Mouse (Mus musculus): Measurements from ENCODE around the gene Fam160b1. TPM values are rescaled to one million over a fixed set of nuclear protein-coding genes. Genes with fewer than 3 reads are reported as not detected.
A peak's percentile ranks its signal among the peaks of the same experiment; 100 is the strongest.

The Fam160b1 gene
- polyA plus RNA-seq, 1 experiment from 2014 or later = 21.5 TPM

- ChIA-PET POLR2A (no interaction called here), CTCF (interaction anchor here (0.7 to 1.6 kb wide), 4 partner anchors 8 to 185 kb away, joined by 3 to 4 read pairs (median 4); partner anchors contain the start of gene Ablim1)
- no peak for DNase-seq (ENCODE audit: low read depth, low spot score)
- no peak for TF ChIP-seq CTCF (IDR thresholded peaks at IDR 0.05)
- H3K27me3 ChIP-seq = no peaks in the 10 kb centered on the region
- no peak for ATAC-seq
- in situ Hi-C loops (cut with MboI; ENCODE audit: low pct_unique_long_range_greater_than_20kb) = loop anchor here (5.0 kb wide), 2 partner anchors 66 to 161 kb away; no protein-coding TSS in a partner anchor
These were observed 37.4 kb upstream of the Fam160b1 start for GRCm38 (mm10) chr19:57323087-57323486.

- TF ChIP-seq CTCF (IDR thresholded peaks at IDR 0.05) = peak; percentile 81
- no peak for ATAC-seq
- DNase-seq (ENCODE audit: low read depth, low spot score) = no peak
- in situ Hi-C loops (cut with MboI; ENCODE audit: low pct_unique_long_range_greater_than_20kb) = loop anchor here (5.0 kb wide), 1 partner anchor 264 kb away; no protein-coding TSS in a partner anchor
- H3K27me3 ChIP-seq = no peaks in the 10 kb centered on the region
- ChIA-PET CTCF (interaction anchor here (0.8 to 5.9 kb wide), 7 partner anchors 9 to 259 kb away, joined by 3 to 84 read pairs (median 4); no protein-coding TSS in a partner anchor), POLR2A (no interaction called here)
These were observed 34.7 kb upstream of the Fam160b1 start for GRCm38 (mm10) chr19:57325748-57326300.

- ATAC-seq (no peak), DNase-seq (ENCODE audit: low read depth, low spot score) (no peak)
- TF ChIP-seq CTCF (IDR thresholded peaks at IDR 0.05) = no peak
- ChIA-PET POLR2A (interaction anchor here (0.9 kb wide), 1 partner anchor 132 kb away, joined by 3 read pairs; no protein-coding TSS in a partner anchor), CTCF (interaction anchor here (0.7 to 5.9 kb wide), 8 partner anchors 71 to 261 kb away, joined by 3 to 84 read pairs (median 6); no protein-coding TSS in a partner anchor)
- H3K27me3 ChIP-seq = no peaks in the 10 kb centered on the region
- in situ Hi-C loops (cut with MboI; ENCODE audit: low pct_unique_long_range_greater_than_20kb) = loop anchor here (5.0 kb wide), 1 partner anchor 265 kb away; no protein-coding TSS in a partner anchor
These were observed 32.8 kb upstream of the Fam160b1 start for GRCm38 (mm10) chr19:57327679-57328078.

GRCm38 (mm10) chr19:57328269-57328668 lies 32.2 kb upstream of the Fam160b1 start:
- TF ChIP-seq CTCF (IDR thresholded peaks at IDR 0.05) = no peak
- in situ Hi-C loops (cut with MboI; ENCODE audit: low pct_unique_long_range_greater_than_20kb) = loop anchor here (5.0 kb wide), 1 partner anchor 266 kb away; no protein-coding TSS in a partner anchor
- POLR2A ChIA-PET = interaction anchor here (0.6 to 0.8 kb wide), 2 partner anchors 50 to 165 kb away, joined by 3 to 4 read pairs; no protein-coding TSS in a partner anchor
- DNase-seq (ENCODE audit: low read depth, low spot score) (no peak), ATAC-seq (no peak)
- CTCF ChIA-PET = interaction anchor here (0.6 to 5.9 kb wide), 28 partner anchors 9 to 271 kb away, joined by 3 to 84 read pairs (median 4); partner anchors contain the start of genes Ablim1 and Fam160b1
- H3K27me3 ChIP-seq = no peaks in the 10 kb centered on the region

GRCm38 (mm10) chr19:57328792-57329191 lies 31.7 kb upstream of the Fam160b1 start:
- H3K27me3 ChIP-seq = no peaks in the 10 kb centered on the region
- in situ Hi-C loops (cut with MboI; ENCODE audit: low pct_unique_long_range_greater_than_20kb) = loop anchor here (5.0 kb wide), 1 partner anchor 266 kb away; no protein-coding TSS in a partner anchor
- POLR2A ChIA-PET = interaction anchor here (0.6 to 0.8 kb wide), 2 partner anchors 51 to 165 kb away, joined by 3 to 4 read pairs; no protein-coding TSS in a partner anchor
- CTCF ChIA-PET = interaction anchor here (0.6 to 5.9 kb wide), 31 partner anchors 9 to 272 kb away, joined by 3 to 84 read pairs (median 4); partner anchors contain the start of genes Ablim1 and Fam160b1
- peak; percentile 77 for TF ChIP-seq CTCF (IDR thresholded peaks at IDR 0.05)
- no peak for ATAC-seq
- DNase-seq (ENCODE audit: low read depth, low spot score) = no peak

- ChIA-PET POLR2A (no interaction called here), CTCF (interaction anchor here (2.5 kb wide), 1 partner anchor 264 kb away, joined by 10 read pairs; no protein-coding TSS in a partner anchor)
- no peak for TF ChIP-seq CTCF (IDR thresholded peaks at IDR 0.05)
- no peaks in the 10 kb centered on the region for H3K27me3 ChIP-seq
- ATAC-seq (no peak), DNase-seq (ENCODE audit: low read depth, low spot score) (no peak)
- in situ Hi-C loops (cut with MboI; ENCODE audit: low pct_unique_long_range_greater_than_20kb) = no loop called here
These were observed 30.2 kb upstream of the Fam160b1 start for GRCm38 (mm10) chr19:57330309-57330708.

- in situ Hi-C loops (cut with MboI; ENCODE audit: low pct_unique_long_range_greater_than_20kb) = no loop called here
- ChIA-PET POLR2A (no interaction called here), CTCF (no interaction called here)
- DNase-seq (ENCODE audit: low read depth, low spot score) (no peak), ATAC-seq (no peak)
- no peaks in the 10 kb centered on the region for H3K27me3 ChIP-seq
- TF ChIP-seq CTCF (IDR thresholded peaks at IDR 0.05) = no peak
These were observed 29.2 kb upstream of the Fam160b1 start for GRCm38 (mm10) chr19:57331237-57331636.

GRCm38 (mm10) chr19:57333356-57333755 lies 27.1 kb upstream of the Fam160b1 start:
- ATAC-seq (no peak), DNase-seq (ENCODE audit: low read depth, low spot score) (no peak)
- POLR2A ChIA-PET = no interaction called here
- no peak for TF ChIP-seq CTCF (IDR thresholded peaks at IDR 0.05)
- CTCF ChIA-PET = interaction anchor here (1.5 kb wide), 1 partner anchor 172 kb away, joined by 4 read pairs; no protein-coding TSS in a partner anchor
- in situ Hi-C loops (cut with MboI; ENCODE audit: low pct_unique_long_range_greater_than_20kb) = no loop called here
- no peaks in the 10 kb centered on the region for H3K27me3 ChIP-seq

- ATAC-seq (no peak), DNase-seq (ENCODE audit: low read depth, low spot score) (no peak)
- ChIA-PET CTCF (interaction anchor here (0.9 to 1.7 kb wide), 3 partner anchors 9 to 176 kb away, joined by 3 read pairs; partner anchors contain the start of gene Ablim1), POLR2A (no interaction called here)
- no peaks in the 10 kb centered on the region for H3K27me3 ChIP-seq
- in situ Hi-C loops (cut with MboI; ENCODE audit: low pct_unique_long_range_greater_than_20kb) = no loop called here
- TF ChIP-seq CTCF (IDR thresholded peaks at IDR 0.05) = no peak
These were observed 25.3 kb upstream of the Fam160b1 start for GRCm38 (mm10) chr19:57335135-57335534.

GRCm38 (mm10) chr19:57339281-57339864 lies 21.1 kb upstream of the Fam160b1 start:
- in situ Hi-C loops (cut with MboI; ENCODE audit: low pct_unique_long_range_greater_than_20kb) = no loop called here
- TF ChIP-seq CTCF (IDR thresholded peaks at IDR 0.05) = no peak
- DNase-seq (ENCODE audit: low read depth, low spot score) = no peak
- H3K27me3 ChIP-seq = no peaks in the 10 kb centered on the region
- POLR2A ChIA-PET = no interaction called here
- CTCF ChIA-PET = no interaction called here
- ATAC-seq = no peak
